Mouse (Mus musculus) neural tube, embryonic 14.5 days (tissue): ENCODE measurements around the gene Thrap3. TPM values are rescaled to one million over a fixed set of nuclear protein-coding genes. Genes with fewer than 3 reads are reported as not detected.

Experiments
- ATAC-seq: fragments of 200-750 bp; cut with Nextera tagmentation; 2 replicates; pipeline ENCODE4 v1.8.0; 2017; ENCODE audit warnings: low read depth, mild to moderate bottlenecking, moderate TSS enrichment, moderate library complexity
- H3K27ac ChIP-seq: fragments of 300-500 bp; sonication (generic); 2 replicates; pipeline ENCODE4 v1.5.1; 2014; ENCODE audit warnings: low read depth, mild to moderate bottlenecking, control low read depth, low read length, moderate library complexity, mixed read lengths
- H3K27me3 ChIP-seq: fragments of 300-500 bp; sonication (generic); 2 replicates; pipeline ENCODE4 v1.6.1; 2014; ENCODE audit warnings: low read length; ENCODE audit not compliant: control insufficient read depth, insufficient read depth
- H3K36me3 ChIP-seq: fragments of 300-500 bp; sonication (generic); 2 replicates; pipeline ENCODE4 v1.6.1; 2014; ENCODE audit warnings: low read length, mixed read lengths; ENCODE audit not compliant: control insufficient read depth, insufficient read depth
- H3K4me1 ChIP-seq: fragments of 300-500 bp; sonication (generic); 2 replicates; pipeline ENCODE4 v1.6.1; 2014; ENCODE audit warnings: low read length; ENCODE audit not compliant: control insufficient read depth, insufficient read depth
- H3K4me2 ChIP-seq: fragments of 300-500 bp; sonication (generic); 2 replicates; pipeline ENCODE4 v1.6.1; 2014; ENCODE audit warnings: mild to moderate bottlenecking, low read depth, low read length, control low read depth
- H3K4me3 ChIP-seq: fragments of 300-500 bp; sonication (generic); 2 replicates; pipeline ENCODE4 v1.5.1; 2014; ENCODE audit warnings: low read depth, low read length, control low read depth, mixed read lengths
- H3K9ac ChIP-seq: fragments of 300-500 bp; sonication (generic); replicated peaks from 2 replicates; pipeline ENCODE4 v1.6.1; 2014; ENCODE audit warnings: low read depth, mild to moderate bottlenecking, control low read depth, low read length, mixed read lengths
- H3K9me3 ChIP-seq: fragments of 300-500 bp; sonication (generic); 2 replicates; pipeline ENCODE4 v1.6.1; 2016; ENCODE audit warnings: low read length; ENCODE audit not compliant: control insufficient read depth
- WGBS: fragments of 180-500 bp; shearing (Covaris S2); extraction: QIAGEN DNeasy Blood & Tissue Kit; methylation state at CpG from one replicate; pipeline ENCODE4 v1.1.7; 2014; 5-methylcytosine and 5-hydroxymethylcytosine counted together
- polyA plus RNA-seq: library from polyadenylated mRNA; unstranded; fragments of >200 nt; fragmentation: Nextera tagmentation; extraction: Ambion mirVana; gene quantifications from 2 replicates; pipeline ENCODE4 v1.2.1, GENCODE M21; 2014

The Thrap3 gene
- polyA plus RNA-seq, 1 experiment from 2014 or later, result 138 TPM

GRCm38 (mm10) chr4:126155869-126156268, 46.7 kb downstream of the Thrap3 start:
- Histone ChIP-seq H3K27me3 (no peaks in the 10 kb centered on the region), H3K4me2 (no peak overlapping the region), H3K4me3 (no peak overlapping the region), H3K9me3 (no peaks in the 10 kb centered on the region), H3K27ac (0 out of 2 replicates have a peak overlapping the region, but pooled peaks have one; percentile 28), H3K36me3 (no peaks in the 10 kb centered on the region), H3K9ac (no peak overlapping the region), H3K4me1 (no peaks in the 10 kb centered on the region)
- ATAC-seq, result no peak
- 56% methylated on average over 2 of the region's 2 CpGs for WGBS

GRCm38 (mm10) chr4:126155183-126155582, 47.4 kb downstream of the Thrap3 start:
- Histone ChIP-seq H3K4me1 (no peaks in the 10 kb centered on the region), H3K27me3 (no peaks in the 10 kb centered on the region), H3K4me2 (no peak overlapping the region), H3K27ac (no peak overlapping the region), H3K9me3 (no peaks in the 10 kb centered on the region), H3K4me3 (no peak overlapping the region), H3K9ac (no peak overlapping the region), H3K36me3 (no peaks in the 10 kb centered on the region)
- no peak for ATAC-seq
- WGBS, result 61% methylated on average over 4 of the region's 4 CpGs

- Histone ChIP-seq H3K9me3 (no peaks in the 10 kb centered on the region), H3K9ac (no peak overlapping the region), H3K4me2 (no peak overlapping the region), H3K27me3 (peaks cover 13% of the 10 kb centered on the region), H3K4me3 (no peak overlapping the region), H3K36me3 (no peaks in the 10 kb centered on the region), H3K27ac (no peak overlapping the region), H3K4me1 (peaks cover 6% of the 10 kb centered on the region)
- WGBS, result 56% methylated on average over 14 of the region's 14 CpGs
- ATAC-seq, result no peak
These were observed 49.7 kb downstream of the Thrap3 start for GRCm38 (mm10) chr4:126152864-126153263.

GRCm38 (mm10) chr4:126151701-126152440, 50.7 kb downstream of the Thrap3 start:
- H3K27ac ChIP-seq, result no peak overlapping the region
- H3K4me2 ChIP-seq, result no peak overlapping the region
- no peak overlapping the region for H3K4me3 ChIP-seq
- H3K9ac ChIP-seq, result no peak overlapping the region
- no peak for ATAC-seq
- no peaks in the 10 kb centered on the region for H3K9me3 ChIP-seq
- peaks cover 18% of the 10 kb centered on the region for H3K27me3 ChIP-seq
- 87% methylated on average over 16 of the region's 16 CpGs for WGBS
- H3K36me3 ChIP-seq, result no peaks in the 10 kb centered on the region
- H3K4me1 ChIP-seq, result peaks cover 12% of the 10 kb centered on the region

GRCm38 (mm10) chr4:126150949-126151320, 51.6 kb downstream of the Thrap3 start:
- Histone ChIP-seq H3K9ac (no peak overlapping the region), H3K4me2 (no peak overlapping the region), H3K27me3 (peaks cover 18% of the 10 kb centered on the region)

GRCm38 (mm10) chr4:126150297-126150948, 52.1 kb downstream of the Thrap3 start:
- ATAC-seq, result no peak
- H3K9me3 ChIP-seq, result no peaks in the 10 kb centered on the region
- H3K27me3 ChIP-seq, result peaks cover 18% of the 10 kb centered on the region
- no peak overlapping the region for H3K9ac ChIP-seq
- H3K4me1 ChIP-seq, result peaks cover 12% of the 10 kb centered on the region
- no peak overlapping the region for H3K4me3 ChIP-seq
- no peak overlapping the region for H3K27ac ChIP-seq
- WGBS, result 63% methylated on average over 16 of the region's 16 CpGs
- H3K36me3 ChIP-seq, result no peaks in the 10 kb centered on the region
- no peak overlapping the region; the same call in 1 of the 2 replicates for H3K4me2 ChIP-seq

More at GRCm38 (mm10) chr4:126150949-126151320, 51.6 kb downstream of the Thrap3 start:
- Histone ChIP-seq H3K4me1 (peaks cover 12% of the 10 kb centered on the region), H3K27ac (no peak overlapping the region), H3K9me3 (no peaks in the 10 kb centered on the region), H3K36me3 (no peaks in the 10 kb centered on the region), H3K4me3 (no peak overlapping the region)
- ATAC-seq, result no peak
- WGBS, result 70% methylated on average over 6 of the region's 6 CpGs

GRCm38 (mm10) chr4:126149798-126150197, 52.8 kb downstream of the Thrap3 start:
- Histone ChIP-seq H3K9me3 (no peaks in the 10 kb centered on the region), H3K27me3 (peaks cover 18% of the 10 kb centered on the region), H3K4me1 (peaks cover 12% of the 10 kb centered on the region), H3K36me3 (no peaks in the 10 kb centered on the region), H3K4me3 (no peak overlapping the region; the same call in 1 of the 2 replicates), H3K27ac (no peak overlapping the region), H3K4me2 (peak overlapping the region; percentile 60; the same call in 1 of the 2 replicates), H3K9ac (no peak overlapping the region)
- 57% methylated on average over 10 of the region's 10 CpGs for WGBS
- no peak for ATAC-seq

GRCm38 (mm10) chr4:126149041-126149676, 53.4 kb downstream of the Thrap3 start:
- Histone ChIP-seq H3K9me3 (no peaks in the 10 kb centered on the region), H3K36me3 (no peaks in the 10 kb centered on the region), H3K27ac (no peak overlapping the region), H3K4me2 (peak overlapping the region; percentile 60), H3K27me3 (peaks cover 18% of the 10 kb centered on the region), H3K4me1 (peaks cover 12% of the 10 kb centered on the region), H3K4me3 (peak overlapping the region; percentile 39), H3K9ac (peak overlapping the region; percentile 55; the same call in 1 of the 2 replicates)
- 25% methylated on average over 42 of the region's 42 CpGs for WGBS
- ATAC-seq, result no peak; the same call in 1 of the 2 replicates
